In genomic region chr7:139914141-139915047, GRCm38 (mm10) we compare ENCODE assay signal across 9 mouse cellular contexts. TPM values are rescaled to one million over a fixed set of nuclear protein-coding genes. Genes with fewer than 3 reads are reported as not detected.
DNase-seq lines count a peak whose midpoint lies in the region; ATAC-seq and TF ChIP-seq lines count a peak whose summit lies in the region.
"Had no signal": no experiment of that assay in that cellular context is flagged by ENCODE, and none has a peak within 500 bp of the region (broad histone marks: within the 10 kb centered on the region; RNA-seq: fewer than 3 reads in every experiment).

No protein-coding gene starts in this region.

- 12% methylated on average over 29 of the region's 29 CpGs for WGBS in limb, embryonic 15.5 days
- 15% methylated on average over 29 of the region's 29 CpGs for WGBS in small intestine, adult 2 months

- H3K27ac ChIP-seq in limb, embryonic 15.5 days: no peak overlapping the region
- no peak overlapping the region for H3K27ac ChIP-seq in small intestine, adult 2 months (ENCODE audit: insufficient read depth, low read depth, low read length)

- peak; percentile 15 for DNase-seq in adrenal gland, adult 2 months
- no peak for DNase-seq in adrenal gland, adult 18-20 months (ENCODE audit: low spot score in 2 of 2)
- peak; percentile 35 for DNase-seq in thymus, postnatal 4 days
- DNase-seq in thymus, postnatal 36 days: no peak
- no peak for DNase-seq in spleen, adult 18-20 months
- no peak for DNase-seq in layer of hippocampus, postnatal 10 days (ENCODE audit: low spot score in 2 of 2)

- peak; percentile 19; the same call in 1 of the 2 replicates for ATAC-seq in limb, embryonic 15.5 days (ENCODE audit: insufficient number of reproducible peaks, low FRiP score, low TSS enrichment, low read depth)

- H3K4me2 ChIP-seq in limb, embryonic 15.5 days: peak overlapping the region; percentile 42

- 0 out of 2 replicates have a peak overlapping the region, but pooled peaks have one; percentile 1 for H3K9ac ChIP-seq in limb, embryonic 15.5 days

- H3K4me3 ChIP-seq in limb, embryonic 15.5 days: peak overlapping the region; percentile 29
- peak overlapping the region; percentile 23 for H3K4me3 ChIP-seq in small intestine, adult 2 months (ENCODE audit: low read depth, low read length)

- no peak for TF ChIP-seq POLR2A in small intestine, adult 2 months (IDR thresholded peaks at IDR 0.05; ENCODE audit: low read depth, low read length)

- peaks cover 10% of the 10 kb centered on the region; the same call in 1 of the 2 replicates for H3K4me1 ChIP-seq in limb, embryonic 15.5 days
- 0 out of 2 replicates have a peak, but pooled peaks cover 3% of the 10 kb centered on the region for H3K4me1 ChIP-seq in small intestine, adult 2 months (ENCODE audit: control insufficient read depth, insufficient read depth, insufficient read length, low read length)

- TF ChIP-seq CTCF in small intestine, adult 2 months (IDR thresholded peaks at IDR 0.05; ENCODE audit: extremely low read depth, insufficient read length, insufficient replicate concordance, low read depth, low read length): no peak

- peaks cover 34% of the 10 kb centered on the region for H3K27me3 ChIP-seq in limb, embryonic 15.5 days
- H3K27me3 ChIP-seq in small intestine, adult 2 months (ENCODE audit: control insufficient read depth, insufficient read depth, low read length): peaks cover 10% of the 10 kb centered on the region

- no peaks in the 10 kb centered on the region for H3K9me3 ChIP-seq in limb, embryonic 15.5 days

- no peaks in the 10 kb centered on the region for H3K36me3 ChIP-seq in limb, embryonic 15.5 days
- H3K36me3 ChIP-seq in small intestine, adult 2 months (ENCODE audit: control insufficient read depth, insufficient read depth, low read length): no peaks in the 10 kb centered on the region

RNA-seq across cellular contexts. Expression of gene Kndc1, which starts 19.9 kb away (rescaled TPM):
- total RNA-seq in adrenal gland, adult 2 months (2021): under 1 TPM; 0.59 to 0.66 TPM
- polyA plus RNA-seq in adrenal gland, adult 2 months (2012; rRNA removed): 0.53 and 0.54 TPM in 2 replicates
- 1 to 10 TPM in 1 of 2 experiments, under 1 TPM in 1; 0.93 to 1.2 TPM for total RNA-seq in adrenal gland, adult 18-20 months (2021)
- 0.24 and 0.26 TPM in 2 replicates for polyA plus RNA-seq in limb, embryonic 15.5 days (2015; fragmentation: Nextera tagmentation; extraction: Ambion mirVana)
- polyA plus RNA-seq in small intestine, adult 2 months (2012; rRNA removed): 0.16 and 0.18 TPM in 2 replicates
- total RNA-seq in layer of hippocampus, postnatal 10 days (2021): 10 to 100 TPM; 49.1 to 56.1 TPM

RNA-seq across cellular contexts. Expression of gene Utf1, which starts 29.2 kb away (rescaled TPM):
- total RNA-seq in adrenal gland, adult 2 months (2021): not detected
- polyA plus RNA-seq in adrenal gland, adult 2 months (2012; rRNA removed): 0.10 and 0.22 TPM in 2 replicates
- not detected for total RNA-seq in adrenal gland, adult 18-20 months (2021)
- 0.12 TPM in 1 of 2 replicates, not detected in the other for polyA plus RNA-seq in limb, embryonic 15.5 days (2015; fragmentation: Nextera tagmentation; extraction: Ambion mirVana)
- 0.20 and 0.67 TPM in 2 replicates for polyA plus RNA-seq in small intestine, adult 2 months (2012; rRNA removed)
- total RNA-seq in layer of hippocampus, postnatal 10 days (2021): not detected
- polyA plus RNA-seq: gonadal fat pad, adult 2 months had no signal

Comparison
In these comparisons a context has a peak if more than half of its experiments do, and no peak if none do; other contexts are left out.
1. DNase-seq: peak in adrenal gland, adult 2 months (single experiment) and thymus, postnatal 4 days (single experiment); none in adrenal gland, adult 18-20 months (0 of 2), thymus, postnatal 36 days (0 of 2), spleen, adult 18-20 months (0 of 2) and layer of hippocampus, postnatal 10 days (0 of 2).
2. RNA of gene Kndc1, which starts 19.9 kb away (total RNA-seq): 49.1 to 56.1 TPM in layer of hippocampus, postnatal 10 days; 0.93 to 1.2 TPM in adrenal gland, adult 18-20 months and 0.59 to 0.66 TPM in adrenal gland, adult 2 months; every median in the first group is over 10 times any median in the second.